Mouse (Mus musculus): ENCODE measurements around the gene Rnpep. TPM values are rescaled to one million over a fixed set of nuclear protein-coding genes. Genes with fewer than 3 reads are reported as not detected.

Gene Rnpep
- total and polyA plus RNA-seq, 2 experiments = 20.2 to 22.0 TPM

GRCm38 (mm10) chr1:135267663-135268446 is 16.0 kb downstream of the Rnpep start:
- Histone ChIP-seq H3K27ac (replicated peaks; ENCODE audit: insufficient read depth, low read depth, low read length) (no peak overlapping the region), H3K36me3 (ENCODE audit: control insufficient read depth, insufficient read depth, low read length) (peaks cover 63% of the 10 kb centered on the region), H3K9ac (ENCODE audit: low read depth, low read length) (no peak overlapping the region), H3K27me3 (ENCODE audit: control insufficient read depth, insufficient read depth, low read length) (no peaks in the 10 kb centered on the region), H3K4me1 (ENCODE audit: control insufficient read depth, insufficient read depth, low read length) (no peaks in the 10 kb centered on the region; the same call in 1 of the 2 replicates), H3K4me3 (ENCODE audit: insufficient read depth, low read depth, low read length) (no peak overlapping the region), H3K79me2 (ENCODE audit: control insufficient read depth, insufficient read depth, low read length) (no peaks in the 10 kb centered on the region)
- WGBS = 81% methylated on average over 10 of the region's 10 CpGs
- TF ChIP-seq CTCF (IDR thresholded peaks at IDR 0.05; ENCODE audit: low read depth, low read length) (no peak), POLR2A (IDR thresholded peaks at IDR 0.05; ENCODE audit: extremely low read depth, insufficient read depth, low read length) (no peak)
- no peak for DNase-seq (ENCODE audit: extremely low read depth, low read depth, low spot score)

- TF ChIP-seq CTCF (IDR thresholded peaks at IDR 0.05; ENCODE audit: low read depth, low read length) = no peak
- TF ChIP-seq POLR2A (IDR thresholded peaks at IDR 0.05; ENCODE audit: extremely low read depth, insufficient read depth, low read length) = no peak
- Histone ChIP-seq H3K27me3 (ENCODE audit: control insufficient read depth, insufficient read depth, low read length) (no peaks in the 10 kb centered on the region), H3K4me3 (ENCODE audit: insufficient read depth, low read depth, low read length) (no peak overlapping the region), H3K9ac (ENCODE audit: low read depth, low read length) (no peak overlapping the region), H3K36me3 (ENCODE audit: control insufficient read depth, insufficient read depth, low read length) (peaks cover 55% of the 10 kb centered on the region), H3K79me2 (ENCODE audit: control insufficient read depth, insufficient read depth, low read length) (no peaks in the 10 kb centered on the region), H3K4me1 (ENCODE audit: control insufficient read depth, insufficient read depth, low read length) (no peaks in the 10 kb centered on the region; the same call in 1 of the 2 replicates), H3K27ac (replicated peaks; ENCODE audit: insufficient read depth, low read depth, low read length) (no peak overlapping the region)
- peak; percentile 23 for DNase-seq (ENCODE audit: extremely low read depth, low read depth, low spot score)
- 64% methylated on average over 5 of the region's 5 CpGs for WGBS
These were observed 18.1 kb downstream of the Rnpep start for GRCm38 (mm10) chr1:135265834-135266233.

GRCm38 (mm10) chr1:135263316-135263715 is 20.6 kb downstream of the Rnpep start:
- no peaks in the 10 kb centered on the region for H3K79me2 ChIP-seq (ENCODE audit: control insufficient read depth, insufficient read depth, low read length)
- no peak for TF ChIP-seq CTCF (IDR thresholded peaks at IDR 0.05; ENCODE audit: low read depth, low read length)
- TF ChIP-seq POLR2A (IDR thresholded peaks at IDR 0.05; ENCODE audit: extremely low read depth, insufficient read depth, low read length) = no peak
- no peaks in the 10 kb centered on the region; the same call in 1 of the 2 replicates for H3K4me1 ChIP-seq (ENCODE audit: control insufficient read depth, insufficient read depth, low read length)
- 69% methylated on average over 9 of the region's 9 CpGs for WGBS
- peaks cover 42% of the 10 kb centered on the region for H3K36me3 ChIP-seq (ENCODE audit: control insufficient read depth, insufficient read depth, low read length)
- no peak for DNase-seq (ENCODE audit: extremely low read depth, low read depth, low spot score)
- no peak overlapping the region for H3K27ac ChIP-seq (replicated peaks; ENCODE audit: insufficient read depth, low read depth, low read length)
- no peak overlapping the region for H3K4me3 ChIP-seq (ENCODE audit: insufficient read depth, low read depth, low read length)
- no peaks in the 10 kb centered on the region for H3K27me3 ChIP-seq (ENCODE audit: control insufficient read depth, insufficient read depth, low read length)
- H3K9ac ChIP-seq (ENCODE audit: low read depth, low read length) = no peak overlapping the region

- 90% methylated on average over 3 of the region's 3 CpGs for WGBS
- H3K36me3 ChIP-seq (ENCODE audit: control insufficient read depth, insufficient read depth, low read length) = peaks cover 34% of the 10 kb centered on the region
- H3K4me1 ChIP-seq (ENCODE audit: control insufficient read depth, insufficient read depth, low read length) = no peaks in the 10 kb centered on the region
- H3K27me3 ChIP-seq (ENCODE audit: control insufficient read depth, insufficient read depth, low read length) = no peaks in the 10 kb centered on the region
- H3K79me2 ChIP-seq (ENCODE audit: control insufficient read depth, insufficient read depth, low read length) = no peaks in the 10 kb centered on the region
- no peak overlapping the region for H3K4me3 ChIP-seq (ENCODE audit: insufficient read depth, low read depth, low read length)
- TF ChIP-seq CTCF (IDR thresholded peaks at IDR 0.05; ENCODE audit: low read depth, low read length) (no peak), POLR2A (IDR thresholded peaks at IDR 0.05; ENCODE audit: extremely low read depth, insufficient read depth, low read length) (no peak)
- H3K27ac ChIP-seq (replicated peaks; ENCODE audit: insufficient read depth, low read depth, low read length) = no peak overlapping the region
- DNase-seq (ENCODE audit: extremely low read depth, low read depth, low spot score) = no peak
- H3K9ac ChIP-seq (ENCODE audit: low read depth, low read length) = no peak overlapping the region
These were observed 21.6 kb downstream of the Rnpep start for GRCm38 (mm10) chr1:135262329-135262728.

- H3K79me2 ChIP-seq (ENCODE audit: control insufficient read depth, insufficient read depth, low read length) = no peaks in the 10 kb centered on the region
- TF ChIP-seq POLR2A (IDR thresholded peaks at IDR 0.05; ENCODE audit: extremely low read depth, insufficient read depth, low read length) (no peak), CTCF (IDR thresholded peaks at IDR 0.05; ENCODE audit: low read depth, low read length) (no peak)
- H3K9ac ChIP-seq (ENCODE audit: low read depth, low read length) = no peak overlapping the region
- H3K36me3 ChIP-seq (ENCODE audit: control insufficient read depth, insufficient read depth, low read length) = peaks cover 26% of the 10 kb centered on the region
- H3K4me1 ChIP-seq (ENCODE audit: control insufficient read depth, insufficient read depth, low read length) = no peaks in the 10 kb centered on the region
- WGBS = 77% methylated on average over 6 of the region's 6 CpGs
- H3K27me3 ChIP-seq (ENCODE audit: control insufficient read depth, insufficient read depth, low read length) = no peaks in the 10 kb centered on the region
- H3K4me3 ChIP-seq (ENCODE audit: insufficient read depth, low read depth, low read length) = no peak overlapping the region
- no peak for DNase-seq (ENCODE audit: extremely low read depth, low read depth, low spot score)
- H3K27ac ChIP-seq (replicated peaks; ENCODE audit: insufficient read depth, low read depth, low read length) = no peak overlapping the region
These were observed 23.0 kb downstream of the Rnpep start for GRCm38 (mm10) chr1:135260931-135261330.

- peaks cover 12% of the 10 kb centered on the region for H3K36me3 ChIP-seq (ENCODE audit: control insufficient read depth, insufficient read depth, low read length)
- peak; percentile 65 for DNase-seq (ENCODE audit: extremely low read depth, low read depth, low spot score)
- H3K27me3 ChIP-seq (ENCODE audit: control insufficient read depth, insufficient read depth, low read length) = no peaks in the 10 kb centered on the region
- 2% methylated on average over 10 of the region's 10 CpGs for WGBS
- TF ChIP-seq POLR2A (IDR thresholded peaks at IDR 0.05; ENCODE audit: extremely low read depth, insufficient read depth, low read length) (no peak), CTCF (IDR thresholded peaks at IDR 0.05; ENCODE audit: low read depth, low read length) (peak; percentile 73)
- H3K27ac ChIP-seq (replicated peaks; ENCODE audit: insufficient read depth, low read depth, low read length) = no peak overlapping the region
- no peaks in the 10 kb centered on the region for H3K4me1 ChIP-seq (ENCODE audit: control insufficient read depth, insufficient read depth, low read length)
- H3K9ac ChIP-seq (ENCODE audit: low read depth, low read length) = peak overlapping the region; percentile 44; the same call in 1 of the 2 replicates
- peak overlapping the region; percentile 42; the same call in 1 of the 2 replicates for H3K4me3 ChIP-seq (ENCODE audit: insufficient read depth, low read depth, low read length)
- H3K79me2 ChIP-seq (ENCODE audit: control insufficient read depth, insufficient read depth, low read length) = no peaks in the 10 kb centered on the region
These were observed 24.8 kb downstream of the Rnpep start for GRCm38 (mm10) chr1:135259128-135259436.
